In genomic region chr5:134316721-134317120, GRCm38 (mm10) we compare ENCODE assay signal across 8 mouse cellular contexts. TPM values are rescaled to one million over a fixed set of nuclear protein-coding genes. Genes with fewer than 3 reads are reported as not detected.
A peak's percentile ranks its signal among the peaks of the same experiment; 100 is the strongest.
DNase-seq lines count a peak whose midpoint lies in the region; ATAC-seq lines count a peak whose summit lies in the region.

No protein-coding gene starts in this region.

- peaks cover 27% of the 10 kb centered on the region for H3K4me1 ChIP-seq in heart, embryonic 15.5 days (replicated peaks)
- H3K4me1 ChIP-seq in hindbrain, embryonic 13.5 days (replicated peaks), result peaks cover 24% of the 10 kb centered on the region
- peaks cover 5% of the 10 kb centered on the region for H3K4me1 ChIP-seq in limb, embryonic 11.5 days (ENCODE audit: control insufficient read depth, insufficient read depth, low read length)

- DNase-seq in heart, postnatal 14 days, result no peak
- peak; percentile 60 for DNase-seq in adrenal gland, postnatal 25 days
- DNase-seq in limb, embryonic 11.5 days (ENCODE audit: low spot score), result no peak
- no peak for DNase-seq in frontal cortex, postnatal 14 days (ENCODE audit: low spot score in 2 of 2)
- no peak for DNase-seq in cerebellum, postnatal 25 days

- no peaks in the 10 kb centered on the region for H3K36me3 ChIP-seq in heart, embryonic 15.5 days
- H3K36me3 ChIP-seq in hindbrain, embryonic 13.5 days, result no peaks in the 10 kb centered on the region
- no peaks in the 10 kb centered on the region for H3K36me3 ChIP-seq in limb, embryonic 11.5 days (ENCODE audit: control insufficient read depth, insufficient read depth, low read length)

- intact Hi-C loops in heart, postnatal 14 days (cut with DNase I), result loop anchor here (1.0 kb wide), 1 partner anchor 25 kb away; no protein-coding TSS in a partner anchor

- no peaks in the 10 kb centered on the region for H3K9me3 ChIP-seq in heart, embryonic 15.5 days (replicated peaks)
- no peaks in the 10 kb centered on the region for H3K9me3 ChIP-seq in hindbrain, embryonic 13.5 days
- no peaks in the 10 kb centered on the region for H3K9me3 ChIP-seq in limb, embryonic 11.5 days (ENCODE audit: control insufficient read depth, low read length)

- H3K9ac ChIP-seq in heart, embryonic 15.5 days, result no peak overlapping the region
- no peak overlapping the region for H3K9ac ChIP-seq in hindbrain, embryonic 13.5 days
- H3K9ac ChIP-seq in limb, embryonic 11.5 days (ENCODE audit: low read length), result no peak overlapping the region

- H3K4me2 ChIP-seq in heart, embryonic 15.5 days, result no peak overlapping the region
- no peak overlapping the region for H3K4me2 ChIP-seq in hindbrain, embryonic 13.5 days
- no peak overlapping the region for H3K4me2 ChIP-seq in limb, embryonic 11.5 days (ENCODE audit: low read depth, severe bottlenecking)

- no peak overlapping the region for H3K4me3 ChIP-seq in heart, embryonic 15.5 days
- H3K4me3 ChIP-seq in hindbrain, embryonic 13.5 days, result no peak overlapping the region
- H3K4me3 ChIP-seq in limb, embryonic 11.5 days (ENCODE audit: low read depth, low read length), result no peak overlapping the region

- 47% methylated on average over 7 of the region's 7 CpGs for WGBS in heart, embryonic 15.5 days
- 63% methylated on average over 7 of the region's 7 CpGs for WGBS in hindbrain, embryonic 13.5 days
- WGBS in limb, embryonic 11.5 days, result 79% methylated on average over 7 of the region's 7 CpGs

- no peak for ATAC-seq in heart, embryonic 15.5 days (replicated peaks; ENCODE audit: insufficient number of reproducible peaks, insufficient read depth, low FRiP score, low read depth)
- ATAC-seq in hindbrain, embryonic 13.5 days (ENCODE audit: low FRiP score), result no peak
- ATAC-seq in limb, embryonic 11.5 days (ENCODE audit: insufficient number of reproducible peaks, low FRiP score, low TSS enrichment, low read depth), result no peak
- no peak for ATAC-seq in granulocyte monocyte progenitor cell, adult 5-6 weeks (replicated peaks; ENCODE audit: poor library complexity, severe bottlenecking)

- peak overlapping the region; percentile 14; the same call in 1 of the 2 replicates for H3K27ac ChIP-seq in heart, embryonic 15.5 days
- H3K27ac ChIP-seq in hindbrain, embryonic 13.5 days, result peak overlapping the region; percentile 100
- H3K27ac ChIP-seq in limb, embryonic 11.5 days (replicated peaks; ENCODE audit: low read depth, low read length), result peak overlapping the region; percentile 100; the same call in 1 of the 2 replicates

- no peaks in the 10 kb centered on the region for H3K27me3 ChIP-seq in heart, embryonic 15.5 days
- no peaks in the 10 kb centered on the region for H3K27me3 ChIP-seq in hindbrain, embryonic 13.5 days
- no peaks in the 10 kb centered on the region for H3K27me3 ChIP-seq in limb, embryonic 11.5 days (ENCODE audit: control insufficient read depth, insufficient read depth, low read length)

RNA-seq across cellular contexts. Expression of gene Gtf2i, which starts 2.2 kb away (rescaled TPM):
- 121 and 125 TPM in 2 replicates for polyA plus RNA-seq in heart, embryonic 15.5 days (2015; fragmentation: Nextera tagmentation; extraction: Ambion mirVana)
- 100 to 1,000 TPM; 188 to 204 TPM for total RNA-seq in heart, postnatal 14 days (2021)
- total RNA-seq in adrenal gland, postnatal 25 days (2021), result 236 and 293 TPM in 2 replicates
- polyA plus RNA-seq in hindbrain, embryonic 13.5 days (2015; fragmentation: Nextera tagmentation; extraction: Ambion mirVana), result 173 TPM in 2 replicates
- 211 and 222 TPM in 2 replicates for polyA plus RNA-seq in limb, embryonic 11.5 days (2014; fragmentation: Nextera tagmentation; extraction: Ambion mirVana)
- 139 and 142 TPM in 2 replicates for total RNA-seq in granulocyte monocyte progenitor cell, adult 5-6 weeks (2014; fragmentation: Nextera tagmentation)
- total RNA-seq in granulocyte monocyte progenitor cell, adult 5-6 weeks (2017), result 49.9 and 63.1 TPM in 2 replicates

Comparison
In these comparisons a context has a peak if more than half of its experiments do, and no peak if none do; other contexts are left out.
1. H3K27ac ChIP-seq: peak in every context shown above with its lines; median percentile 100 in hindbrain, embryonic 13.5 days; 100 in limb, embryonic 11.5 days; 14 in heart, embryonic 15.5 days.